19 mouse cellular contexts compared by ENCODE assay signal in the genomic region with DNA sequence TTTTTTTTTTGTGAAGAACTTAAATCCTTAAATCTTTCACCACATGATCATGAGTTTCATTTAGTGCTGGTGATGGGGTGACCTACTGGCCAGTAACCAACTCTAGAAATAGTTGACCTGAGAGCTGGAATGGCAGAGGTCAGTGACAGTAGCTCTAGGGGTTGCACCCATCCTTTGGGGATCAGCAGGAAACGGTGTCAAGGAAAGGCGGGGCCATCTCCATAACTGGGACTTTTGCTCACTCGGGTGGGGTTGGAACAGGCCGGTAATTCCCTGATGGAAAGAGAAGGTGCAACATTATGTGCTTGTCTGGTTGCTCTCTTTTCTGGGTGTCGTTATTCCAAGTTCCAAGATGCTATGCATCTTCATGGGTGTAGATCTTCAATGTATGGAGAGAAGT.
"Had no signal": no experiment of that assay in that cellular context is flagged by ENCODE, and none has a peak within 500 bp of the region (broad histone marks: within the 10 kb centered on the region; RNA-seq: fewer than 3 reads in every experiment).

No protein-coding gene starts in this region.

- H3K4me3 ChIP-seq: hindbrain, embryonic 13.5 days; hindbrain, embryonic 15.5 days; kidney, embryonic 15.5 days; limb, embryonic 13.5 days; limb, embryonic 15.5 days; liver, embryonic 12.5 days had no signal

- H3K27me3 ChIP-seq: hindbrain, embryonic 13.5 days; hindbrain, embryonic 15.5 days; kidney, embryonic 15.5 days; limb, embryonic 13.5 days; limb, embryonic 15.5 days had no signal

- H3K27ac ChIP-seq: hindbrain, embryonic 13.5 days; hindbrain, embryonic 15.5 days; hindbrain, postnatal 0 days; kidney, embryonic 15.5 days; kidney, postnatal 0 days; limb, embryonic 13.5 days; limb, embryonic 15.5 days; liver, embryonic 12.5 days; liver, embryonic 14.5 days had no signal

- H3K9ac ChIP-seq: forebrain, postnatal 0 days; hindbrain, embryonic 13.5 days; hindbrain, embryonic 15.5 days; kidney, embryonic 15.5 days; limb, embryonic 13.5 days; limb, embryonic 15.5 days; liver, embryonic 12.5 days; liver, embryonic 14.5 days had no signal

- DNase-seq: forebrain, postnatal 0 days; gastrocnemius, postnatal 10 days; gastrocnemius, postnatal 25 days; heart, postnatal 10 days; kidney, adult 11 months; kidney, adult 9 months; kidney, postnatal 14 days; layer of hippocampus, adult 9-11 months; layer of hippocampus, postnatal 36 days; left cerebral cortex, postnatal 4 days had no signal

- H3K36me3 ChIP-seq: hindbrain, embryonic 13.5 days; hindbrain, embryonic 15.5 days; kidney, embryonic 15.5 days; limb, embryonic 13.5 days; limb, embryonic 15.5 days; liver, embryonic 12.5 days had no signal

- H3K4me1 ChIP-seq: liver, embryonic 12.5 days had no signal
